Mouse (Mus musculus): ENCODE data around the gene Alb. TPM values are rescaled to one million over a fixed set of nuclear protein-coding genes. Genes with fewer than 3 reads are reported as not detected.

Alb gene
- polyA plus RNA-seq, 1 experiment from 2014 or later = 9.4 TPM

DNA sequence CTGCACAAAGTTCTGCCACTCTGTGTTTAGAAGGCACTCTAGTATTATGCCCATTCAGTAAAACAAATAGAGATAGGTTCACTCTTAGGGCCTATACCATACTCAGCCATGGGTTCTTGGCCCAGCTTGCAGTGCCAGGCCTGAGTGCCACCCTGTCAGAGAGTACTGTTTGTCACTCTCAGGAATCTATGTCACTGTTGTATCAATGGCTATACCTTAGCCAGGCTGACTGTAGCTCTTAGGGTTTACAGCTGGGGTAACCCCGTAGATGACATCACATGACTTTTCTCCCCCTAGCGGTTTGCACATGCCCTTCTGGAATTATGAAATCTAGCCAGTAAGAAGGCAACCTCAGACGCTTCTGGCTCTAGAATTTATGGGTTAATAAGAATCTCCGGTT, 33.6 kb downstream of the Alb start:
- H3K9me3 ChIP-seq = no peaks in the 10 kb centered on the region
- H3K4me1 ChIP-seq = peaks cover 10% of the 10 kb centered on the region; the same call in 1 of the 2 replicates
- no peak overlapping the region for H3K4me2 ChIP-seq
- no peak overlapping the region for H3K4me3 ChIP-seq
- no peaks in the 10 kb centered on the region for H3K36me3 ChIP-seq
- 81% methylated on average over 4 of the region's 4 CpGs for WGBS
- no peak overlapping the region for H3K27ac ChIP-seq (replicated peaks)
- H3K9ac ChIP-seq = no peak overlapping the region
- no peak for ATAC-seq (ENCODE audit: extremely low read depth, insufficient number of reproducible peaks, low FRiP score, low TSS enrichment)
- H3K27me3 ChIP-seq (replicated peaks) = peaks cover 3% of the 10 kb centered on the region; the same call in 1 of the 2 replicates

DNA sequence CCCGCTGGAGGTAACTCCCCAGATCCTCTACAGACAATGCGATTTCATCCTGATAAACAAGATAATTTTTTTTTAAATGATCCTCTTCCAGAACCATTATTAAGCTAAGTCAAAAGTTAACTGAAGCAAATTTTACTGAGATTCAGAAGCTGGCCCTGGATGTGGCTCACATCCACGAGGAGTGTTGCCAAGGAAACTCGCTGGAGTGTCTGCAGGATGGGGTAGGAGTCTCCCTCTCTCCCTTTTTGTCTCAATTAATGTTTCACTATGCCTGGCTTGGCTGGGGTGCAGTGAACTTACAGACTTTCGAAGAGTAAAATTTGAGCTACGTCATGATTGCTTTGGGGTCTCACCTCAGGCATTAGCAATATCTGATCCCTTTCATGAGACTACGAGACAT, 38.8 kb downstream of the Alb start:
- Histone ChIP-seq H3K4me3 (no peak overlapping the region), H3K9me3 (no peaks in the 10 kb centered on the region), H3K4me1 (peaks cover 7% of the 10 kb centered on the region; the same call in 1 of the 2 replicates), H3K27me3 (replicated peaks) (peaks cover 3% of the 10 kb centered on the region; the same call in 1 of the 2 replicates), H3K9ac (no peak overlapping the region), H3K4me2 (no peak overlapping the region), H3K27ac (replicated peaks) (no peak overlapping the region), H3K36me3 (no peaks in the 10 kb centered on the region)
- no peak for ATAC-seq (ENCODE audit: extremely low read depth, insufficient number of reproducible peaks, low FRiP score, low TSS enrichment)
- 74% methylated on average over 7 of the region's 7 CpGs for WGBS

DNA sequence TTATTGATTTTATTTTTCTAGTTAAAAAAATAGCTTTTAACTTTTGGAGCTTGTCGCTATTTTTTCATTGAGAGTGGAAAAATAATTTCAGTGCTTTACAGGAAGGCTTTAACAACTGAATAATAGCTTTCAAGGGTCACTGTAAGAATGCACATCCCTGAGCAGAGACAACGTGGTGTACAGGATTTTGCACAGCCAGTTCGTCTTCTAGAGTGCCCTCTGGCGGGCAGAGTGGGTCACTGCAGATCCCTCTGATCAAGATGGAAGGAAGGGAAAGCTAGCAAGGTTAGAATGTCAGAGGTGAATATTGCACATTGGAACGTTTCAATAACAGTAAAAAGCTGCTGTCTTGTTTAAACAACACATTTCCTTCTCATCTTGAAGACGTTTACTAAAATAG, 40.0 kb downstream of the Alb start:
- no peak for ATAC-seq (ENCODE audit: extremely low read depth, insufficient number of reproducible peaks, low FRiP score, low TSS enrichment)
- 5% methylated on average over 6 of the region's 6 CpGs for WGBS
- no peak overlapping the region for H3K4me2 ChIP-seq
- H3K27me3 ChIP-seq (replicated peaks) = peaks cover 3% of the 10 kb centered on the region; the same call in 1 of the 2 replicates
- H3K4me1 ChIP-seq = peaks cover 7% of the 10 kb centered on the region; the same call in 1 of the 2 replicates
- H3K36me3 ChIP-seq = no peaks in the 10 kb centered on the region
- no peak overlapping the region for H3K27ac ChIP-seq (replicated peaks)
- H3K9me3 ChIP-seq = no peaks in the 10 kb centered on the region
- no peak overlapping the region for H3K4me3 ChIP-seq
- no peak overlapping the region for H3K9ac ChIP-seq

DNA sequence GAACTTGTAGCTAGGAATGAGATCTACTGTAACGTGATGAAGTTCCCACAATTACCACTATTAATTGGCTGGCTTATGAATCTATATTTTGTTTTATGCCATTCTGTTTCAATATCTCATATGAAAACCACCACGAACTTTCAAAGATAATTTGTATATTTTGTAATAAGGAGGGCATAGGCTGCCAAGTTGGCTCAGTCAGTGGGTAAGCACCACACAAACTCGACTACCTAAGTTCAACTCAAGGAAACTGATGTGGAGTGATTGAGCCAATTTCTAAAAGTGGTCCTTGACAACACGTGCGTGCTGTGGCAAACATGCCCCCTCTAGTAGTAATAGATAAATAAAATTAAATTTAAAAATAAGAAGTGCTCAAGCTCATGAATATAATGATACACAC, 41.1 kb downstream of the Alb start:
- Histone ChIP-seq H3K4me3 (no peak overlapping the region), H3K9ac (no peak overlapping the region), H3K27ac (replicated peaks) (no peak overlapping the region), H3K4me1 (peaks cover 5% of the 10 kb centered on the region; the same call in 1 of the 2 replicates), H3K36me3 (no peaks in the 10 kb centered on the region), H3K9me3 (no peaks in the 10 kb centered on the region), H3K27me3 (replicated peaks) (peaks cover 3% of the 10 kb centered on the region; the same call in 1 of the 2 replicates), H3K4me2 (no peak overlapping the region)
- 80% methylated on average over 5 of the region's 5 CpGs for WGBS
- no peak for ATAC-seq (ENCODE audit: extremely low read depth, insufficient number of reproducible peaks, low FRiP score, low TSS enrichment)

DNA sequence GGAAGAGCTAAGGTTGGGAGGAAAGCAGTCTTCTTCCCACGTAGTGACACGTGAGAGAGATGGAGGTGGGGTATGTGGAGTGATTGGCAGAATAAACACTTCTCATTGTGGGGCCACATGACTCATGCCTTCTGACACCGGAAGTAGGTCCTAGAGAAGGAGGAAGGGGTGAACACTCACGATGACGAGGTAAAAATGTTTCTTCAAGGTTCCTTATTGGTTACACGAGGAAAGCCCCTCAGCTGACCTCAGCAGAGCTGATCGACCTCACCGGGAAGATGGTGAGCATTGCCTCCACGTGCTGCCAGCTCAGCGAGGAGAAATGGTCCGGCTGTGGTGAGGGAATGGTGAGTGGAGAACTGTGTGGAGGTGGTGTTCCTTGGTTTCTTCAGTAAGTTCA, 44.0 kb downstream of the Alb start:
- no peak for ATAC-seq (ENCODE audit: extremely low read depth, insufficient number of reproducible peaks, low FRiP score, low TSS enrichment)
- H3K4me1 ChIP-seq = no peaks in the 10 kb centered on the region
- H3K27me3 ChIP-seq (replicated peaks) = no peaks in the 10 kb centered on the region
- no peak overlapping the region for H3K9ac ChIP-seq
- H3K36me3 ChIP-seq = no peaks in the 10 kb centered on the region
- H3K9me3 ChIP-seq = no peaks in the 10 kb centered on the region
- WGBS = 70% methylated on average over 11 of the region's 11 CpGs
- H3K27ac ChIP-seq (replicated peaks) = no peak overlapping the region
- no peak overlapping the region for H3K4me2 ChIP-seq
- no peak overlapping the region for H3K4me3 ChIP-seq

DNA sequence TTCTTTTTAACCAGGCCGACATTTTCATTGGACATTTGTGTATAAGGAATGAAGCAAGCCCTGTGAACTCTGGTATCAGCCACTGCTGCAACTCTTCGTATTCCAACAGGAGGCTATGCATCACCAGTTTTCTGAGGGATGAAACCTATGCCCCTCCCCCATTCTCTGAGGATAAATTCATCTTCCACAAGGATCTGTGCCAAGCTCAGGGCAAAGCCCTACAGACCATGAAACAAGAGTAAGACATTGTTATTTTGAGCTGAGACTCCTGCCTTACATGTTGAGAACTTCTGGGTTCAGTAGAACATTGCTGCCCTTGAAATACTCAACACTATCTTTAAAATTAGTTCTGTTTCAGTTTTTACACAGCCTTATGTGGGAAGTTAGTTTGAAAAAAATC, 45.8 kb downstream of the Alb start:
- no peak overlapping the region for H3K27ac ChIP-seq (replicated peaks)
- no peaks in the 10 kb centered on the region for H3K4me1 ChIP-seq
- ATAC-seq (ENCODE audit: extremely low read depth, insufficient number of reproducible peaks, low FRiP score, low TSS enrichment) = no peak
- H3K9me3 ChIP-seq = no peaks in the 10 kb centered on the region
- no peak overlapping the region for H3K4me3 ChIP-seq
- H3K27me3 ChIP-seq (replicated peaks) = no peaks in the 10 kb centered on the region
- WGBS = 43% methylated on average over 2 of the region's 2 CpGs
- no peak overlapping the region for H3K4me2 ChIP-seq
- no peaks in the 10 kb centered on the region for H3K36me3 ChIP-seq
- no peak overlapping the region for H3K9ac ChIP-seq

DNA sequence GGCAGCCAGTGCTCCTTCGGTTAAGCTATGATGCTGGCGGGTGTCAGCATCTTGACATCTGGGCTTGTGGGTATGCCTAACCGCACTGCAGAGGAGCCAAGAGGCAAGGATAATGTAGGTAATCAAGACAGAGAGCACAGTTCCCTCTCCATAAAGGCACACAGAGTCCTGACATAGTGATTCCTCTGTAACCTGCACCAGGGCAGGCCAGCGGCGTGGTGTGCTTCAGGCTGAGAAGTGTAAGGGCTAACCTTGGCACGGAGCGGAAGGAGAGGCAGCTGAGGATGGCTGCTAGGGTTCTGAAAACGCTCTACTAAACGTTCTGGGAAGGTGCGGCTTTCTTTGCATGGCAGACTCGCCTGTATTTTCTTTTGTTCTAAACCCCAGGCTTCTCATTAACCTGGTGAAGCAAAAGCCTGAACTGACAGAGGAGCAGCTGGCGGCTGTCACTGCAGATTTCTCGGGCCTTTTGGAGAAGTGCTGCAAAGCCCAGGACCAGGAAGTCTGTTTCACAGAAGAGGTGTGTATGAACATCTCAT, 46.8 kb downstream of the Alb start:
- Histone ChIP-seq H3K9me3 (no peaks in the 10 kb centered on the region), H3K27me3 (replicated peaks) (no peaks in the 10 kb centered on the region), H3K36me3 (no peaks in the 10 kb centered on the region), H3K4me2 (no peak overlapping the region), H3K9ac (no peak overlapping the region), H3K4me3 (no peak overlapping the region), H3K4me1 (no peaks in the 10 kb centered on the region), H3K27ac (replicated peaks) (no peak overlapping the region)
- 57% methylated on average over 13 of the region's 13 CpGs for WGBS
- ATAC-seq (ENCODE audit: extremely low read depth, insufficient number of reproducible peaks, low FRiP score, low TSS enrichment) = no peak

DNA sequence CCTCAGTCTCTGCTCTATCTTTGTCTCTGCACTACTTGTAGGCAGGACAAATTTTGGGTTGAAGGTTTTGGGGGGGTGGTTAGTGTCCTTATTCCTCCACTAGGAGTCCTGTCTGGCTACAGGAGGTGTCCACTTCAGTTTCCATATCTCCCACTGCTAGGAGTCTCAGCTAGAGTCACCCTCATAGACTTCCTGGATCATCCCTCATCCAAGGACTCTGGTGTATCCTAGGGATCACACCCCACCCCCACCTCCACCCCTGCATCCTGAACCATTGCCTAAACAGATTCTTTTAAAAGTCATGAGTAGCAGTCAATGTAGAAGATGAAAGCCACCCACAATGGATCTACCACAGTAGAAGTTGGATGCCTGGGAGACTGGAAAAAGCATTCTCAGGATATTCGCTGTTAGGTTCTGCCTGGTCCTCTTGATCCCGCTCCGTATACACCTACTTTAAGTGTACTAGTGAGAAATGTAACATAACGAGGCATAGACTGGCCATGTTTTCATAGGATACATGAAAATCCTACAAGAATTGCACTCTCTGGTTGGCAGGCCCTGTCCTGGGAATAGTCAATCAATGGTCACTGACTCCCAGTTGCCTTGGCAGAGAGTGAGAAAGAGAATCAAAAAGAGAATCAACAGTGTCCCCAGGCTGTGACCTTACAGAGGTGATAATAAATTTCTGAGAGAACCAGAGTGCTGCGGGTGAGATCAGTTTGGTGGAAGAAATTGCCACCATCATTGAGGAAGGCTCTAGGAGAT, 49.3 kb downstream of the Alb start:
- Histone ChIP-seq H3K27ac (replicated peaks) (no peak overlapping the region), H3K9ac (no peak overlapping the region), H3K27me3 (replicated peaks) (no peaks in the 10 kb centered on the region), H3K4me2 (no peak overlapping the region), H3K4me3 (no peak overlapping the region), H3K4me1 (no peaks in the 10 kb centered on the region), H3K9me3 (no peaks in the 10 kb centered on the region), H3K36me3 (no peaks in the 10 kb centered on the region)
- no peak for ATAC-seq (ENCODE audit: extremely low read depth, insufficient number of reproducible peaks, low FRiP score, low TSS enrichment)
- 76% methylated on average over 5 of the region's 5 CpGs for WGBS

DNA sequence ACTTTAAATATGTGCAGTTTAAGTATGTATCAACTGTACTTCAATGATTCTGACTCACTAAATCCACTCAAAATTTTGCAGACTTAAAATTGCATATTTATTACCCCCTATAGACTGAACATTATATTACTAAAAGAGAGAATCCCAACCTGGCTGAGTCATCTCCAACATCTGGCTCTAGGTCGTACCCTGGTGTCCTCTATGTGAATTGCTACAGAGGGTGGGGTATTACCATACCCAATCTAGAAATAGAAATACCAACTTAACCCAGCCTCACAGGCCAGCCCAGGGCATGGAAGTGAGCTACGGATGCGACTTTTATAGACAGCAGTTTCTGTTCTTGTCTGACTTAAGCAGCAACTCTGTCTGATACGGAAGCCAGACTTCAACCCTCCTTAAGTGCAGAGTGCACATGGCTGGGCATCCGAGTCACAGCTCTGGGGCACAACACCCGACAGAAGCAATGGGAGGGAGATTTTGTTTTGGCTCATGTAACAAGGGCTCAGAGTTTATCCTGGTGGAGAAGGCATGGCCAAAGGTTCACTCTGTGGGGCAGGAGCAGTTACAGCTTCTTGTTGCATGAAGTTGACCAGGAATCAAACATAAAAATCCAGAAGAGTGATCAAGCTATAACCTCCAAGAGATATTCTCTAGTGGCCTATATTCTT, 51.7 kb downstream of the Alb start:
- 68% methylated on average over 6 of the region's 6 CpGs for WGBS
- Histone ChIP-seq H3K27me3 (replicated peaks) (no peaks in the 10 kb centered on the region), H3K4me3 (no peak overlapping the region), H3K4me1 (no peaks in the 10 kb centered on the region), H3K9me3 (no peaks in the 10 kb centered on the region), H3K36me3 (no peaks in the 10 kb centered on the region), H3K9ac (no peak overlapping the region), H3K4me2 (no peak overlapping the region), H3K27ac (replicated peaks) (no peak overlapping the region)
- ATAC-seq (ENCODE audit: extremely low read depth, insufficient number of reproducible peaks, low FRiP score, low TSS enrichment) = no peak

DNA sequence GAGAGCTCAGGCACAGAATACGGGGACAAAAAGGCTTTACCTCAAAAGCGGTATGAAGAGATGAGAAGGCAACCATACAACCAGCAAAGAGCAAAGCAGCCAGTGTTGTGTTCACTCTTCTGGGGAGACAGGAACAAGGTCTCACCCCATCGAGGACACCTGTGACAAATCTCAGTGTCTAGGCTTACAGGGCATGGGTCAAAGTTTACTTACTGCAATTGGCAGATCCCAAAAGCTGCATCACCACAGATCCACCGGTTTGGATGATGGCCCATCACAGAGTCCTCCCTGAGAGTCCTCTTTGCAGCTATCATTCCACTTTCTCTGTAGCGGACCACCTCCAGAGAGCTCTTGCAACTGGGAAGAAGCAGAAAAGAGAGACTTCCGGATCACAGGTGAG, 54.9 kb downstream of the Alb start:
- no peaks in the 10 kb centered on the region for H3K36me3 ChIP-seq

DNA sequence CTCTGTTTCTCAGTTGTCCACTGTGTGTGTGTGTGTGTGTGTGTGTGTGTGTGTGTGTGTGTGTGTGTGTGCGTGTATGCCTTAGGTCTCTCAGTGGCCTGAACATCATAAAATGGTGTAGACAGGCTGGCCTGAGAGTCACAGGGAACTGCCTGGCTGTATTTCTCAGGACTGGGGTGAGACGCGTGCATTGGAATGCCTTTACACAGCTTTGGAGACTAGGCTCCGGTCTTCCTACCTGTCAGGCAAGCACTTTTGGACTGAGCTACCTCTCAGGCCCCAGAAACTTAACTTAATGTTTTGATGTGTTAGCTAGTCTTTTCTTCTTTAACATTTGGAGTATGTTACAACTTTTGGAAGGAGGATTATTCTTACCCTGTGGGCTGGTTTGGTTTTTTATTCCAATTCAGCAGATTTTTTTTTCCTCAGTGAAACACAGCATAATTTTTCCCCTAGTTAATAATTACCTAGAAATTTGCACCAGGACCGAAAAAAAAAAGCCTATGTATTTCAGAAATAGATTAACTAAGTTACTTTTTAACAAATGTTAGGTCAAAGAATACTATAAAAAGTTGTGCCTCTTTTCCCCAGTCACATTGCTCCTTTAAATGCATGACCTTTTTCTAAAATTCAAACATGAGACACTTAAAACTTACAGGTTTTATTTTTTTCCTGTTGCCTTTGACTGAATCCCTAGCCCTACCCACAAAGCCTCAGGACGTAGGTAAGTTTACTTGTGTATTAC, 57.8 kb downstream of the Alb start, which contains the start of gene Afm:
Afm (plus strand) TSS at position 577 of the 745 bp plus-strand sequence.
- WGBS = 63% methylated on average over 6 of the region's 6 CpGs
- no peak within 1 kb of the TSS for H3K4me3 ChIP-seq
- no peaks in the 10 kb centered on the region for H3K4me1 ChIP-seq
- H3K36me3 ChIP-seq = no peaks in the 10 kb centered on the region
- no peak within 1 kb of the TSS for H3K27ac ChIP-seq (replicated peaks)
- H3K27me3 ChIP-seq (replicated peaks) = no peaks in the 10 kb centered on the region
- no peak within 1 kb of the TSS for H3K9ac ChIP-seq
- no peak within 1 kb of the TSS for H3K4me2 ChIP-seq
- H3K9me3 ChIP-seq = no peaks in the 10 kb centered on the region
- no peak for ATAC-seq (ENCODE audit: extremely low read depth, insufficient number of reproducible peaks, low FRiP score, low TSS enrichment)

More for the DNA sequence above, 54.9 kb downstream of the Alb start:
- H3K4me1 ChIP-seq = no peaks in the 10 kb centered on the region
- no peak overlapping the region for H3K27ac ChIP-seq (replicated peaks)
- H3K9ac ChIP-seq = no peak overlapping the region
- ATAC-seq (ENCODE audit: extremely low read depth, insufficient number of reproducible peaks, low FRiP score, low TSS enrichment) = no peak
- 81% methylated on average over 6 of the region's 6 CpGs for WGBS
- H3K4me3 ChIP-seq = no peak overlapping the region
- no peak overlapping the region for H3K4me2 ChIP-seq
- H3K27me3 ChIP-seq (replicated peaks) = no peaks in the 10 kb centered on the region
- H3K9me3 ChIP-seq = no peaks in the 10 kb centered on the region
